Mouse (Mus musculus): ENCODE results near the gene Gpr180.

DNA sequence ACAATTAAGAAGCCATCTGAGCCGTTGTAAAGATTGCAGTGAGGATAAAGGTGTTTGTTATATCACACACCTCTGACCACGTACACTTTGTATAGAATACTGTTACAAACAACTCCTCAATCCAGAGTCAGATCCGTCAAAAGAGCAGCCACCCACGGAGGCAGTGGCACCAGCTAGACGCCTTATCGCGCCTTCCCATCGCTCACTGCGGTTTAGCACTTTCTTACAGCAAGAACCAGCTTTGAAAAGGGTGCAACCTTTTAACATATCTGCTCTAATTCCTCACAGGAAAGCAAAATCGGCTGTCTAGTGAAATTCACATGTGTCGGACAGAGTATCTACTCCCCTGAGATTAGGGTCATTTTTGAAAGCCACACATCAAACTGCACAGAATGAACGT lies 60.1 kb downstream of the Gpr180 start:
- TF ChIP-seq POLR2A (IDR thresholded peaks at IDR 0.05; ENCODE audit: extremely low read depth, insufficient read depth, low read length) (no peak), CTCF (IDR thresholded peaks at IDR 0.05; ENCODE audit: low read depth, low read length) (no peak)

Measured in liver, adult 2 months (tissue).